Mouse (Mus musculus) left cerebral cortex, adult 2 months (tissue): ENCODE measurements at regions not wholly inside any gene's neighbourhood (a gene's known extent, or its start where the extent isn't known, plus 50 kb on each side); places are given as distances from the start of the nearest gene placed in this dataset.
A peak's percentile ranks its signal among the peaks of the same experiment; 100 is the strongest.

Source experiments
- DNase-seq, 2 experiments: peaks; one replicate each; pipeline ENCODE4 v3.0.0; 2021 to 2022; ENCODE audit warnings: low spot score in 2 of 2, mixed read lengths in 1 of 2; ENCODE audit errors: extremely low spot score in 1 of 2
- H3K27ac ChIP-seq: fragments of 200-600 bp; 2 replicates; pipeline ENCODE4 v1.8.1; 2022
- H3K4me3 ChIP-seq: fragments of 200-600 bp; 2 replicates; pipeline ENCODE4 v1.8.1; 2022
- CTCF ChIP-seq: fragments of 200-600 bp; IDR thresholded peaks from 2 replicates; pipeline ENCODE4 v1.8.1; 2022; ENCODE audit warnings: antibody characterized with exemption, mild to moderate bottlenecking, moderate library complexity
- intact Hi-C: fragments of 180-260 bp; cut with DNase I; formaldehyde crosslinking; loops from one replicate; pipeline ENCODE4 v1.15.1; 2025

- H3K27ac ChIP-seq = no peak overlapping the region
- no peak overlapping the region for H3K4me3 ChIP-seq
- TF ChIP-seq CTCF = no peak
- DNase-seq = no peak
- intact Hi-C loops = no loop called here
Measured at GRCm38 (mm10) chr15:28081147-28081546, 55.5 kb upstream of the Trio start.

DNA sequence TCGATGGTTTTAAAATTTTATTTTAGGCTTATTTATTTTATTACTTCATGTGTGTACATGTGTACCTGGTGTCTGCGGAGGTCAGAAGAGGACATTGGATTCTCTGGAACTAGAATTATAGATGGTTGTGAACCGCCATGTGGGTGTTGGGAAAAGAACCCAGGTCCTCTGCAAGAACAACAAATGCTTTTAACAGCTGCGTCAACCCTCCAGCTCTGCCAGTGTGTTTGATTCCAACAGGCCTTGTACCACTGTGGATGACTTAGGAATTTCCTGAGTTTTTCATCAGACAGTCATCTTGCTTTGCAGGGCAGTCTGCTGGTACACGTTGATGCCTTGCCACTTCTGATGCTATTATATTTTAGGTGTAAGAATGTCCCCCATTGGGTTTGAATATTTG, 56.8 kb upstream of the Trio start:
- TF ChIP-seq CTCF = no peak
- DNase-seq = no peak
- no peak overlapping the region for H3K4me3 ChIP-seq
- intact Hi-C loops = no loop called here
- H3K27ac ChIP-seq = no peak overlapping the region

GRCm38 (mm10) chr15:28105956-28106355, 80.3 kb upstream of the Trio start:
- DNase-seq = no peak
- intact Hi-C loops = loop anchor here (5.0 kb wide), 2 partner anchors 69 to 189 kb away; no protein-coding TSS in a partner anchor
- Histone ChIP-seq H3K27ac (no peak overlapping the region), H3K4me3 (no peak overlapping the region)
- TF ChIP-seq CTCF = no peak

DNA sequence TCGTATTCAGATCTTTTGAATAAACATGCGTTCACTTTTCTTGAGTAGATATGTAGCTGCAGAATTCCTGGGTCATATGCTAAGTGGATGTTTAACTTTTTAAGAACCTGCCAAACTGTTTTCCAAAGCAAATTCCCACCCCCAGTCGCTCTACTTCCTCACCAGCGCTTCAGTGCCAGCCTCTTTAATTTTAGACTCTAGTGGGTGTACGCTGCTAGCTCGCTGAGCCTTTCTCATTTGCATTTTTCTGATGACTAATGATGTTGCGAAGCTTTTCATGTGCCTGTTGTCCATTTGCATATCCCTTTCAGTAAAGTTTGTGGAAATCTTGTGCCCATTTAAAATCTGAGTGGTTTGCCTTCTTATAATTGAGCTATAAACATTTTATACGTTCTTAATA, 84.3 kb upstream of the Trio start:
- intact Hi-C loops = loop anchor here (2.0 to 5.0 kb wide), 4 partner anchors 47 to 193 kb away; no protein-coding TSS in a partner anchor
- Histone ChIP-seq H3K27ac (no peak overlapping the region; the same call in 1 of the 2 replicates), H3K4me3 (no peak overlapping the region)
- no peak for TF ChIP-seq CTCF
- peak; percentile 32 to 49 for DNase-seq

DNA sequence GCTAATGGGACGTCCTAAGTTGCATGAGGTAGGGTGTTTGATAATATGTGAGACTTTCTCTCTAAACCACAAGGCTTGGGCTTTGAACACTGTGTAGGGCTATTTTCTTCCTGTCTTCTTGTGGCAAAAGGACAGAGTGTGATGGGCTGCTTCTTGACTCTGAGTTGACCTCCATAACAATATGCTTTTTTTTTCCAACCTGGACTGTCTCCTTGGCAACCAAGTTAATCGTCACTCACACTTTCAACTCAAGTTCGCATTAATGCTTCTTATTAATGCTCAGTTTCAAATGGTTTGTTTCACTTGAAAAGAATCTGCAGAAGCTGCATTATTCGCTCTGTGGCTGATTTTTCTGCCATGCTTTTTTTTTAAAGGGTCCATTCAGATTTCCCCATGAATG, 87.8 kb upstream of the Trio start:
- DNase-seq = no peak
- Histone ChIP-seq H3K27ac (no peak overlapping the region), H3K4me3 (no peak overlapping the region)
- intact Hi-C loops = loop anchor here (5.0 kb wide), 1 partner anchor 44 kb away; no protein-coding TSS in a partner anchor
- TF ChIP-seq CTCF = no peak

DNA sequence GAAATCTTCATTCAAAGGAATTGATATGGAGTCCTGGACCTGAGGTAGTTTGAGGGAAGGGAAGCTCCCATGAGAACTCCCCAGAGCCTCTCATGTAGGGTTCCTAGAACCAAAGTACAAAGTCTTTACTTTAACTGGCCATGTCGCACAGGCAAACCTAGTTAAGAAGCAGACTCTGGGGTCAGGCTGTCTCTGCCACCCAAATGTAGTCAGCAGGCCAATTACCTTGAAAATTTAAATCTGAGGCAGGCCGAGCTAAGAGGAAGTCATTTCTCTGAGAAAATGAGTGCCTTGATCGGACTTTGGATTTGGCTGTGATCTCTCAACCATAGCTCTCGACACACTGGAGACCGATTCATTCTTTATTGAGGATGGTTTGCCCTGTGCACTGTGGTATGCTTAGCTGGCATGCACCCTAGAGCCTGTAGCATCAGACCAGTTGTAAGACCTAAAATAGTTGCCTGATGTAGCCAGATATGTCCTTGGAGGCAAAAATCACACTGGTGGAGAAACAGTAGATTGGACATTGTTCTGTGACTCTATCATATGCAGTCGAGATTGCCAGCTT, 88.6 kb upstream of the Trio start:
- DNase-seq = no peak
- Histone ChIP-seq H3K27ac (no peak overlapping the region), H3K4me3 (no peak overlapping the region)
- TF ChIP-seq CTCF = no peak
- intact Hi-C loops = loop anchor here (5.0 kb wide), 1 partner anchor 43 kb away; no protein-coding TSS in a partner anchor

DNA sequence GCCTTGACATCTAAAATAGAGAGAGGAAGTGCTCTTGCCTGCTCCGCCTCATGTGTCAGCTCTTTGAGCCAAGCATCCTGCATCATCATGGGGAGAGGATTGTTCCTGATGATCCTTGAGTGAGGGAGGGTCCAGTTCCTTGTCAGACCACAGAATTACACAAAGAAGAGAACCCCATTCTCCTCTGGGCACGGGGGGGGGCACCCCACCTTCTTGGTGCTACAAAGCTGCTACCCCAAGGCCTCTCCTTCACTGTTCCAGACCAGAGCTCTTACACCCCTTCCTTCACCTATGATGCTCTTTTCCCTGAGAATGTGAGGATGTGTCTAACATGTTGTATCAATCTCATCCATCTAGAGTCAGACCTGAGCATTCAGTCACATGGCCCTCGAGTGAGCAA, 76.7 kb upstream of the Dnah5 start:
- Histone ChIP-seq H3K27ac (no peak overlapping the region), H3K4me3 (no peak overlapping the region)
- DNase-seq = no peak
- TF ChIP-seq CTCF = no peak
- intact Hi-C loops = no loop called here

GRCm38 (mm10) chr15:28129536-28129935, 74.0 kb upstream of the Dnah5 start:
- H3K27ac ChIP-seq = no peak overlapping the region
- H3K4me3 ChIP-seq = no peak overlapping the region
- DNase-seq = no peak
- no peak for TF ChIP-seq CTCF
- intact Hi-C loops = no loop called here

- DNase-seq = no peak
- H3K27ac ChIP-seq = no peak overlapping the region
- H3K4me3 ChIP-seq = no peak overlapping the region
- intact Hi-C loops = no loop called here
- no peak for TF ChIP-seq CTCF
Measured at GRCm38 (mm10) chr15:28131546-28131945, 72.0 kb upstream of the Dnah5 start.

- no peak for DNase-seq
- TF ChIP-seq CTCF = no peak
- Histone ChIP-seq H3K4me3 (no peak overlapping the region), H3K27ac (no peak overlapping the region)
- intact Hi-C loops = no loop called here
Measured at GRCm38 (mm10) chr15:28133171-28133810, 70.3 kb upstream of the Dnah5 start.

GRCm38 (mm10) chr15:28134206-28134605, 69.3 kb upstream of the Dnah5 start:
- no peak overlapping the region for H3K27ac ChIP-seq
- DNase-seq = no peak
- H3K4me3 ChIP-seq = no peak overlapping the region
- intact Hi-C loops = no loop called here
- TF ChIP-seq CTCF = no peak

GRCm38 (mm10) chr15:28138806-28139205, 64.7 kb upstream of the Dnah5 start:
- TF ChIP-seq CTCF = no peak
- no peak overlapping the region for H3K4me3 ChIP-seq
- no peak overlapping the region for H3K27ac ChIP-seq
- no peak for DNase-seq
- intact Hi-C loops = no loop called here

DNA sequence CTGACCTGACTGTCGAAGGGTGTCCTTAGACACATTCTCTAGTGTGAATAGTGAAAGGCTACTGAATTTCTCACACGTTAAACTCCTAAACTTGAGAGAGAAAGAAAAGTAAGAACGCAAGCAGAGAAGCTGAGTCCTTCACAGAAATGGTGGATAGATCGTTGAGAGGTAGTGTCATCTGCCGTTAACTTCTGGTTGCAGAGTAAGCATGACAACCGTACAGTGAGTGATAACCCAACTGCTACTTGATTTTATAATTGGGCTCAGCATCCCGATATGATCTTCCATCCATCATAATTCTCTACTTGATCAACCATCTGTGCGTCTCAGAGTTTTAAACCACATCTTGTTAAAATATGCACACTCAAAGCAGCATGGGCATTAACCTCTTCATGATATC, 63.3 kb upstream of the Dnah5 start:
- no peak for TF ChIP-seq CTCF
- intact Hi-C loops = no loop called here
- no peak overlapping the region for H3K4me3 ChIP-seq
- H3K27ac ChIP-seq = no peak overlapping the region
- DNase-seq = no peak
